Mouse (Mus musculus) CD4-positive, CD25-positive, alpha-beta regulatory T cell, adult 2 months (primary cell): ENCODE data around the gene Mrgprx2.
"Not testable (repeated sequence)": the region's sequence is repeated elsewhere in the genome, so short reads cannot be mapped to it uniquely, and the experiment has no call there.

Experiments used
- DNase-seq: peaks from one replicate; pipeline ENCODE4 v3.0.0-alpha.2; 2012; ENCODE audit warnings: low read depth, low spot score

The Mrgprx2 gene

DNA sequence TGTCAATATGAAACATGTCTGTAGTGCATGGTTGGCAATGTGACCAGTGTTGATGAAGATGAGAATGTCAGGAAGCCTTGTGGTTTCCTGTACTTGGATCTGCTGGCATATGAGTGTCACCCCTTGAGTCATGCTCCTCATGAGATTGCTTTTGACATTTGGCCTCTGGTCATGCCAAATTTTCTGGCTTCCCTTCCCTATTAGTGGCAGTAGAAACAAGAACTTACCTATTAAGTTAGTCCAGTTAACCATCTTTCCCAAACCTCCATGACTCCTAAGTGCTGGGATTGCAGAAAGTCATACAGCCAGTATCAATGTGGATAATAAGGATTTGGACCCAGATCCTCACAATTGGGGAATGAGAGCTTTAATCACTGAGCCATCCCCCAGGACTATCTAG lies at the start of gene Mrgprx2:
Mrgprx2 (minus strand) TSS at position 101 of the 400 bp plus-strand sequence.
- DNase-seq: no peak

DNA sequence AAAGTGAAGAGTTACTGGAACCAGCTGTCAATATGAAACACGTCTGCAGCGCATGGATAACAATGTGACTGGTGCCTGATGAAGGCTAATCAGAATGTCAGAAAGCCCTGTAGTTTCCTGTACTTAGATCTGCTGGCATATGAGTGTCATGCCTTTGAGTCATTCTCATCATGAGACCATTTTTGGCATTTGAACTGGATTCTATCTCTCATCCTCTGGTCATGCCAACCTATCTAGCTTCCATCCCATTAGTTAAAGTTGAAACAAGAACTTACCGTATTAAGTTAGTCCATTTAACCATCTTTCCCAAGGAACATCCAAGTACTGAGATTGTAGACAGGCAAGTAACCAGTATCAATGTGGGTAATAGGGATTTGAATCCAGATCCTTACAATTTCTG lies 42.9 kb downstream of the Mrgprx2 start, which contains the start of gene Mrgprb1:
Mrgprb1 (minus strand) TSS at position 101 of the 400 bp plus-strand sequence.
- no peak for DNase-seq

DNA sequence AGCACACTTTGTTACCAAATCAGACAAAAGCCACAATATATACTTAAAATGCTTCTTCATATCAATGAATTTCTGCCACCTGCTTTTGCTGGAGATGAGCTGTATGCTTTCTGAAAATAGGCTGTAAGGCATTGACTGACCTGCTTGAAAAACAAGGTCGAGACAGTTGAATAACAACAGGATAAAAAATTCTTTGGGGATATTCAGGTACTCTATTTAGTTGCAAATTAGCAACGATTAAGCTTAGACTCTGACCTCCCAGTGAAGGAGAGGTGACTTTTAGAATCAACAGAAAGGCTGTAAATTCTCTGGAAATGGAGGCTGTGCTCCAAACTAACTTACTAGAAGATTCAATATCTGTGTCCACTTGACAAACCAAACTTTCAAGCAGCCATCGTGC lies 62.5 kb downstream of the Mrgprx2 start:
- no peak for DNase-seq

DNA sequence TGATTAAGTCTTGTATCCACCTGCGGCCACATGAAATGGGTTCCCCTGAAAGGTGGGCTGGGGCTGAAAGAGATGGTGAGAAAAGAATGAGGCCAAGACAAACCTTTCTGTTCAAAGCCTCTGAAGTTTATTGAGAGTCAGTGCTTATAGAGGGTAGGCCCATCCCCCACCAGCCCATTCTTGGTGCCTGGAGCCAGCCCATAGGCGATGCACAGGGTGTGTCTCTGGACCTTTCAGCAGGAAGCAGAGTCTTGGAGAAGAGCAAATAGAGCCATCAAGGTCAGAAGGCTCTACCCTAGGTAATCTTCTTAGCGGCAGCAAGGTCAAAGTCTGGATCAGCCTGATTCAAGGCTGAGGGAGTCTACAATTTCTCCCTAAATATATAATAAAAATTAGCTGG lies 63.2 kb downstream of the Mrgprx2 start:
- DNase-seq: not testable (repeated sequence)
